Mouse (Mus musculus): Measurements from ENCODE around the gene Hic1. TPM values are rescaled to one million over a fixed set of nuclear protein-coding genes. Genes with fewer than 3 reads are reported as not detected.

Hic1 gene
- polyA plus RNA-seq, 1 experiment from 2014 or later = 21.2 TPM

GRCm38 (mm10) chr11:75119841-75120240 is 49.5 kb downstream of the Hic1 start:
- 81% methylated on average over 3 of the region's 3 CpGs for WGBS
- Histone ChIP-seq H3K4me2 (no peak overlapping the region), H3K27ac (peak overlapping the region; percentile 54; the same call in 1 of the 2 replicates), H3K36me3 (no peaks in the 10 kb centered on the region), H3K9ac (no peak overlapping the region), H3K4me1 (peaks cover 21% of the 10 kb centered on the region; the same call in 1 of the 2 replicates), H3K9me3 (no peaks in the 10 kb centered on the region), H3K27me3 (no peaks in the 10 kb centered on the region), H3K4me3 (no peak overlapping the region)
- ATAC-seq (ENCODE audit: insufficient number of reproducible peaks, low FRiP score, low TSS enrichment, low read depth) = no peak

GRCm38 (mm10) chr11:75119298-75119697 is 50.0 kb downstream of the Hic1 start:
- Histone ChIP-seq H3K4me2 (no peak overlapping the region), H3K27ac (peak overlapping the region; percentile 54; the same call in 1 of the 2 replicates), H3K4me1 (peaks cover 21% of the 10 kb centered on the region; the same call in 1 of the 2 replicates), H3K36me3 (no peaks in the 10 kb centered on the region), H3K4me3 (no peak overlapping the region), H3K27me3 (no peaks in the 10 kb centered on the region), H3K9ac (no peak overlapping the region), H3K9me3 (no peaks in the 10 kb centered on the region)
- no peak for ATAC-seq (ENCODE audit: insufficient number of reproducible peaks, low FRiP score, low TSS enrichment, low read depth)
- 91% methylated on average over 2 of the region's 2 CpGs for WGBS

DNA sequence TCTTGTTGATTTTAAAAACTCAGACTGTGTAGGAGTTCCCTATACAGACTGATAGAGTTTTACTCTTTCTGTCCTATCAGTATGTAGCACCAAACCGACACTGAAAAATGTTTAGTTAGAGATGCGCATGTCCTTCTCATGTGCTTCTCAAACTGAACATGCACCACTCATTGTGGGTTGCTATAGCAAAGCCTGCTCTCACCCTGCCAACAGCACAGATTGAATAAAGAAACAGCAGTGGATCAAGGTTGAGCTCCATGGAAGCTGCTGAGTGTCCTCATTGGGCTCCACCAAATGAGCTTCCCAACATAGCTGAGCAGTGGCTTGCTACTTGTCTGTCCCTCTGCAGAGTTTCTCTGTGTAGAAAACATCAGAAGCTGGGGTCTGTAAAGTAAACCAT is 51.2 kb downstream of the Hic1 start:
- WGBS = 97% methylated on average over 2 of the region's 2 CpGs
- no peak overlapping the region for H3K4me2 ChIP-seq
- no peak overlapping the region for H3K27ac ChIP-seq
- no peak for ATAC-seq (ENCODE audit: insufficient number of reproducible peaks, low FRiP score, low TSS enrichment, low read depth)
- no peaks in the 10 kb centered on the region for H3K36me3 ChIP-seq
- H3K9me3 ChIP-seq = no peaks in the 10 kb centered on the region
- peaks cover 21% of the 10 kb centered on the region; the same call in 1 of the 2 replicates for H3K4me1 ChIP-seq
- no peak overlapping the region for H3K9ac ChIP-seq
- no peaks in the 10 kb centered on the region for H3K27me3 ChIP-seq
- H3K4me3 ChIP-seq = no peak overlapping the region

DNA sequence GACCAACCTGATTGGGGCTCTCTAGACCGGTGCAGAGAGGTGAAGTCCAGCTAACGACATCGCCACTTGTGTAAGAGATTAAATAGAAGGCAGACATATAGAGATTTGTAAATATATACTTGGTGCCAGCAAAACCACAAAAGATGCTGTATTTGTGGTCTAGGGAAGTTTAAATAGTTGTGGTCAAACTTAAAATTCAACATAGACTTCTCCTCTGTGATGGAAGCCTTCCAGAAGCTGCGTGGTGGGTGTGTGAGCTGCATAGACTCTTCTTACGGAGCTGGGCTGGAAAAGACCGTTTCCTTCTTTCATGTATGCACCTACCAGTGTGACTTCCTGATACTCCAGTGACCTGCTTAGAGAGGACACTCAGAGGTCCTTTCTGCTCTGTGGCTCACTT is 52.9 kb downstream of the Hic1 start:
- no peak for ATAC-seq (ENCODE audit: insufficient number of reproducible peaks, low FRiP score, low TSS enrichment, low read depth)
- Histone ChIP-seq H3K27ac (no peak overlapping the region), H3K4me2 (no peak overlapping the region), H3K27me3 (no peaks in the 10 kb centered on the region), H3K9ac (no peak overlapping the region), H3K36me3 (no peaks in the 10 kb centered on the region), H3K9me3 (no peaks in the 10 kb centered on the region), H3K4me1 (peaks cover 21% of the 10 kb centered on the region; the same call in 1 of the 2 replicates), H3K4me3 (no peak overlapping the region)
- WGBS = 62% methylated on average over 6 of the region's 6 CpGs

MicroRNAs encoded within 50 kb of the gene (microRNA counts, 519-probe panel; counts per million panel counts)
- microRNA mmu-miR-132 = 2,485 counts per million, percentile 51 among the panel's probes with 10 or more counts
- microRNA mmu-miR-212 = not detected

Small RNA genes within 50 kb of the gene (microRNA-seq; reads per million reads assigned to microRNA genes)
- 182 reads per million, percentile 57 among the genes with 10 or more reads in this experiment for gene Mir132
- 14.7 reads per million, percentile 30 among the genes with 10 or more reads in this experiment for gene Mir212

Other genes starting within 250 kb of the Hic1 start
- 14.6 and 17.6 TPM in 2 replicates for gene Smg6, start 243.7 kb downstream of the Hic1 start, polyA plus RNA-seq (2015; fragmentation: Nextera tagmentation; extraction: Ambion mirVana)
- 29.1 and 29.4 TPM in 2 replicates for gene Srr, start 243.6 kb downstream of the Hic1 start, polyA plus RNA-seq (2015; fragmentation: Nextera tagmentation; extraction: Ambion mirVana)
- 22.5 and 23.3 TPM in 2 replicates for gene Ovca2, start 9.3 kb upstream of the Hic1 start, polyA plus RNA-seq (2015; fragmentation: Nextera tagmentation; extraction: Ambion mirVana)
- 21.1 and 23.3 TPM in 2 replicates for gene Dph1, start 21.7 kb upstream of the Hic1 start, polyA plus RNA-seq (2015; fragmentation: Nextera tagmentation; extraction: Ambion mirVana)
- gene Rtn4rl1, start 24.3 kb upstream of the Hic1 start, polyA plus RNA-seq (2015; fragmentation: Nextera tagmentation; extraction: Ambion mirVana) = 4.9 and 5.8 TPM in 2 replicates
- gene Rpa1, start 178.8 kb upstream of the Hic1 start, polyA plus RNA-seq (2015; fragmentation: Nextera tagmentation; extraction: Ambion mirVana) = 101 and 102 TPM in 2 replicates
- gene Smyd4, start 178.9 kb upstream of the Hic1 start, polyA plus RNA-seq (2015; fragmentation: Nextera tagmentation; extraction: Ambion mirVana) = 12.8 and 13.1 TPM in 2 replicates

Data from limb, embryonic 15.5 days (tissue).